Mouse (Mus musculus): ENCODE results near the gene Larp1b. TPM values are rescaled to one million over a fixed set of nuclear protein-coding genes. Genes with fewer than 3 reads are reported as not detected.

The Larp1b gene
- total RNA-seq, 1 experiment from 2014 or later = 45.8 TPM

DNA sequence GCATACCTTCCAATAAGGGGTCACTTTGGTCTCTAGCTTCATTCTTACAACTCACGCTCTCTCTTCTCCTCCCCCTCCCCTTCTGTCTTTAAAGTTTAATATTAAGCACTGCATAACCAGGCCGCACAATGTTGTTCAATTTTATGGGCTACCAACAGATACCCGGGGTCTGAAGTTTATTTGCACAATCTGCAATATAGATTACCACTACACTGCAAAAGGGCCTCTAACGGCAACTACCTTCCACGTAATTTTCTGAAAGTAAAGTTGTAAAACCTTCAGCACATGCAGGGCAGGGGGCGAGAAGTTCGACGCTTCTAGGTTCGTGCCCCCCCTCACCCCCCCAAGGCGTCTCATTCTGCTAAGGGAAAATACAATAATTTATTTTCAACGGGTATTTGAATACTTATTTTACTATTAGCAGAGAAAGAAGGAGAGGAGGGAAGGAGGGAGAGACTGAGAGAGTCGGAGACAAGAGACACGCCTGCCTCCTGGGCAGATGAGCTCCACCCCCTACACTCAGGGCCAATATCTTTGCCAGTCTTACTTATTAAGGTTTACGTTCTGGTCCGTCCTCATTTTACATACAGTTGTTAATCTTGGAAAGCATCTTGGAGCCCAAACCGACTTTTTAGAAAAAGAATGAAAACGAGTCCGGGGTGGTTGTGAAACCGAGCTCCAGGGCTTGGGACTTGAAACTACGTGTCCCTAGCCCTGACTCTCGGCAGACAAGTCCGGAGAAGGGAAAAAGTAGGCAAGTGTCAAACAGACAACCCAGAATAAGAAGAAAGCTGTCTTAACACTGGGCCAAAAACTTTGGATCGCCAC lies 132.1 kb downstream of the Larp1b start:
- peak; percentile 28; the same call in 1 of the 2 replicates for ATAC-seq (replicated peaks; ENCODE audit: low read depth, poor library complexity, severe bottlenecking)

DNA sequence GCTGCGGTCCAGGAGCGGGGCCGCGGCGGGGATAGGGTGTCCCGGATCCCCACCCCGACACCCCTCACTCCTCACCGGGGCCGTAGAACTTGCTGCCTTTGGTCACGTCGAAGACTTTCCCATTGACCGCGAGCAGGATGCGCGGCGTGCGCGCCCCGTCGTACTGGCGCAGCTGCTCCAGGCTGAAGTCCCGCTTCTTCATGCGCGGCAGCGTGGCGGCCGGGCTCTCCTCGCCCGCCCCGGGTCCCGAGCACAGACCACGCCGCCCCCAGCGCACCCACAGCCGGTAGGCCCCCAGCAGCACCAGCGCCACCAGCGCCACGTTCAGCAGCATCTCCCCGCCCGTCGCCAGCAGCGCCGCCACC lies 132.9 kb downstream of the Larp1b start:
- no peak for ATAC-seq (replicated peaks; ENCODE audit: low read depth, poor library complexity, severe bottlenecking)

DNA sequence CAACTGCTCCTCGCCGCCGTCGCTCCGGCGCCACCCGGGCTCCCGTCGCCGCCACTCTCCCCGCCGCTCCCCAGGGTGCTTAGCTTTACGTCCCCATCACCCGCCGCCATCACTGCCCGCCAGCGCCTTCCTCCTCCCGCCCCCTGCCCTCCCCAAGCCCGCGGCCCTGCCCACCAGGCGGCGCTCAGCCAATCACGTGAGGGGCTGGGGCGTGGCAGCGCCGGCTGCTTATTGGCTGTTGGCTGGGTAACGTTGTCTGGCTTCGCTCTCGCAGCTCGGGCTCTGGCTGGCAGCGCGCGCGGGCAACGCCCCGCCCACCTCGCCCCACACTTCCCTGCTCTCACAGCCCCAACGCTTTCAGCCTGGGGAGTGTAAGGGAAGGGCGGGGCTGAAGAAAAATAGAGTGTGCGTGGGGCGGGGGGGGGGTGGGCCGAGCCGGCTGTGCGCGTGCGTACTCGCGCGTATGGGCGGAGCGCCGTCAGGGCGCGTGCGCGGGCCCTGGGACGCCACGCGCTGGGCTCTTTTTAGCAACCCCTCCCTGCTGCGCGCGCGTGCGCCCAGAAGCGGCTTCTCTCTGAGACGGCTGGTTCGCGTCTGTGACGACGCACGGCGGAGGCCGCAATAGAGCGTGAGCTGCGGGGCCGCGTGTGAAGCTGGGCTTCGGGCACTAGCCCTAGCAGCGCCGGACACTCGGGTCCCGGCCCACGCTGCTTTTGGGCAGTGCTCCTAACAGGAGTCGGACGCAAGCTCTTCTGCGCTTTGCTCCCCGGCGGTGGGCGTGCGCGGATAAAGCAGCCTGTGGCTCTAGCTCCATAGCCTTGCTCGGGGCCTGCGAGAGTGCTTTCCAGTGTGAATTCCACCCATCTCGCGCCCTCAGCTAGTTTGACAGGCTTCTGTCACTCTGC lies 133.5 kb downstream of the Larp1b start, which contains the start of gene Pgrmc2:
Gene Pgrmc2, minus strand, starts transcription at position 162 of the 905 bp plus-strand sequence.
- ATAC-seq (replicated peaks; ENCODE audit: low read depth, poor library complexity, severe bottlenecking) = peak; percentile 88

DNA sequence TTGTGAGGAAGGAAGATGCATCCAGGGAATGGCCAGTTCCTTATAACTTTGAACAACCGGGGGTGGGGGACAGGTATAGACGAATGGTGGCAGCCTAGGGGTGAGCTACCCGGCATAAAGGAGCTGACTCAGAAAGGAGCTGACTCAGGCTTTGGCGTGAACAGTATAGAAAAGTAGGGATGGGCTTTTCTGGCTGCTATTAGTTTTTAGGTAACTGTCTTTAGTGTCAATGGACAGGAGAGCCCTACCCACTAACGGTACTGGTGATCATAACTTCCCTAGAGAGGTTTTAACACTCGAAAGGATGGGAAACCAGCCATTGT lies 134.1 kb downstream of the Larp1b start:
- ATAC-seq (replicated peaks; ENCODE audit: low read depth, poor library complexity, severe bottlenecking) = peak; percentile 10

DNA sequence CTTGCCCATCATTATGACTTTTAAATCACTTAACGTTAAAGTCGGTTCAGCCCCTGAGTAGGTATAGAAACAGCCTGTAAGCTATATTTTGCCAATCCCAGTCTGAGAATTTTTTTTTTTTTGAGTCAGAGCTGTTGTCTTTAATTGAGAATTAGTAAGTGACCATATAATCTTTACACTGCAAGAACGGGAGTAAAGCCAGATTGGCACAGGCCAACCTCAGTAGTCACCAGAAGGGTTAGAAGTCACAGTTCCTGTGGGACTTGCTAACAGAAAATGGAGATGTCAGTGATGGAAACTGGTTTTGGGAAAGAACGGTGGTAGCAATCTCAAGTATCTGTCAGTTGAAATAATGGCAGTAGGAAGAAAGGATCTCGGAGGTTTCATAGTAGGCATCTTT lies 134.8 kb downstream of the Larp1b start:
- no peak for ATAC-seq (replicated peaks; ENCODE audit: low read depth, poor library complexity, severe bottlenecking)

DNA sequence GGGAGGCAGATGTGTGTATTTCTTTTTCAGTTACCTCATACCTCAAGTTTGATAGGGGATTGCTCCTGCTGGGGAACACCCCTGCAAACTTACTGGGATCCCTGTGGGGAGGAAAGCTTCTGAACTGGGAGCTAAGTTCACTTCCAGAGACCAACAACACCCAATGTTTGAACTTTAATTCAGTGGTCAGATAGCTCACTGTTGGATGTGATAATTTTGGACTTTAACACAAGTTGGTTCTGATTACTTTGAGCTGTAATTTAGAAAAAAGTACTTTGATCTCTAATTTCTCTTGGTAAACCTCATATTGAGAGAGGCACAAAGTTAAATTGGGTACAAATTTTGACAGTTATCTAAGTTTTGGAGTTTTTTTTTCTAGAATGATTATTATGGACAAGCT lies 137.4 kb downstream of the Larp1b start:
- no peak for ATAC-seq (replicated peaks; ENCODE audit: low read depth, poor library complexity, severe bottlenecking)

Other genes starting within 250 kb of the Larp1b start
- gene Slc25a31, start 241.0 kb upstream of the Larp1b start, total RNA-seq (2017) = not detected in 2 replicates
- gene Hspa4l, start 205.3 kb upstream of the Larp1b start, total RNA-seq (2017) = 47.0 and 94.6 TPM in 2 replicates
- 84.9 and 96.4 TPM in 2 replicates for gene Plk4, start 149.8 kb upstream of the Larp1b start, total RNA-seq (2017)
- gene Mfsd8, start 102.9 kb upstream of the Larp1b start, total RNA-seq (2017) = 6.5 and 7.8 TPM in 2 replicates
- gene Abhd18, start 102.9 kb upstream of the Larp1b start, total RNA-seq (2017) = 5.0 and 12.1 TPM in 2 replicates
- 0.59 TPM in 1 of 2 replicates, not detected in the other for gene 1700034I23Rik, start 47.3 kb upstream of the Larp1b start, total RNA-seq (2017)
- gene Pgrmc2, start 133.2 kb downstream of the Larp1b start, total RNA-seq (2017) = 20.4 and 24.3 TPM in 2 replicates